Mouse (Mus musculus) frontal cortex, adult (tissue): ENCODE results near the gene Lamb3.
A peak's percentile ranks its signal among the peaks of the same experiment; 100 is the strongest.

ENCODE experiments used
- ATAC-seq: cut with Nextera tagmentation; 2 replicates; pipeline ENCODE4 v1.9.2; 2017; ENCODE audit warnings: mild to moderate bottlenecking, moderate library complexity, mixed read lengths; ENCODE audit not compliant: low TSS enrichment

Gene Lamb3

DNA sequence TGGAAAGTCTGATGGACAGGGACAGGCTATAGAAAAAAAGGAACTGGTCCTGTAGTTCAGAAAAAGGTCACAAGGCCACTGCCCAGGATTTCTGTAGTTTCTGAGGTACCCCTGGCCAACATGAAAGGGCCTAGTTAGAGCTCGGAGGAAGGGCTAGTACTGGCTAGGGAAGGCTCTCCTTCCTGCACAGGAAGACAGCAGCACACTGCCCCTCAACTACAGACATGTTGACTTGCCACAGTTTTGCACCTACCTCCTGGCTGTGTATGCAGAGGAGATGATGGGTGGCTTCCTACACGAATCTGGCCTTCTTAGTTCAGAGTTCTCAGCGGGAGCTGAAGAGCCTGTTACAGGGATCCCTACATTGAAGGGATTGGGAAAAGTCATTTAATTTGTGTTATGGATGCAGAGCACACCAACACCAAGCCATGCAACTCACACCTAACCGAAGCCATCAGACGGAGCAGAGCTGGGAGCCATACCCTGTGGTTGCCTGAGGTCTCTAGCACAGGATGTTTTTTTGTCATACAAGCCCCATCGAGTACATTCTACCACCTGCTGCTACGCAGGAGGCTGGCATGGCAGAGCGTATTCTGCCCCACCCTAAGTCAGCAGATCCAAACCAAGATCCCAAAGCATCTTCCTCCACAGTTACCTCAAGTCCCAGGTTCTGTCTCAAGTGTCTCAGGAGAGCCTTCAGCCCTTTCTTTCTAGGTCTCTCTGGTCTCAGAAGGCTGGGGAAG, 6.7 kb upstream of the Lamb3 start:
- ATAC-seq, result no peak

DNA sequence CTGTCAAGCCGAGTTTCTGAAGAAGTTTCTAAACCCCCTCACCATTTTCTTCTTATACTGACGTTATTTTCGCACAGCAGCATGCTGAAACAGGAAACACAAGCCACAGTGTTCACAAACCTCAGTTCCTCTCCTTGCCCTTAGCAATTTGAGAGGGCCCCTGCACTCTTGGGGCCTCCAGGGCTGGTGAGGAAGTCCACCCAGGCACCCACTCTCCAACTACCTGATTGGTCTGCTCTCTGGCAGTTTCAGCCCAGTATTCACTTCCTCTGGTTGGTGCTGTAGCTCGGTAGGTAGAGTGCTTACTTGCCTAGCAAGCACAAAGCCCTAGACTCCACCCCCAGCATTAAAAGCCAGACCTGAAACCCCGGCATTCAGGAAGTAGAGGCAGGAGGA, 6.1 kb upstream of the Lamb3 start, which contains the start of gene Traf3ip3:
Gene Traf3ip3 (minus strand): TSS at position 321 of the 396 bp plus-strand sequence.
- 0 out of 2 replicates have a peak, but pooled peaks have one; percentile 23 for ATAC-seq

DNA sequence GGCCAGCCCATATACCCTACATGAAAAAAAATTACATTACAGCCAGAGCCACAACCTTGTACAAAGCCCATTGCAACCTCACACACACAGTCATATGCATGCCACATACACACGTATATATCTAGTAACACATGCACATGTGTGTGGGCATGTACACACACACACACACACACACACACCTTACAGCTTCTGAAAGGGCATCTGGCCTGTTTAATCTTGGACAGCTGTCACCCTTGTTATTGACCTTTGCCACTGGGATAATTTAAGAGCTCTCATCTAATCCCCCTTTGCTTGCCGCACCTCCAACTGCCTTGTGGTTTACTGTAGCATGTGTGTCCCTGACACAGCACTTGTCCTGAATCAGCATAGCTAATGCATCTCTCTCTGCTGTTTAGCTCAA, 3.7 kb upstream of the Lamb3 start:
- ATAC-seq, result no peak

DNA sequence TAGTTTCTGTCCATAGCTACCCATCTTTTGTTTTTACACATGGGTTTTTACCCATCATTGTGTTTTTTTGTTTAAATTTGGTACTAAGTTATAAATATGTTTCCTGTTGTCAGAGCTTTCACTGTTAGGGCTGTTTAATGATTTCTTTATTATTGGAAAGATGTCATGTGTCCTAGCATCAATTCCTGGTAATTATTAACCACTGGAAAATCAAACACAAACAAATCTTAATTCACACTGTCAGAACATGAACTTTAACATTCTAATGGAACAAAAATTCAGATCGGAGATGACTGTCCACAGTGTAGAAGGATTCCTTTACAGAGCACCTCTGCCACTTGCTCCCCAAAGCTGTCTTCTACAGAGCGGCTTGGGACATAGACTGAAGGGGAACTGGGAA, 2.1 kb upstream of the Lamb3 start:
- no peak for ATAC-seq

DNA sequence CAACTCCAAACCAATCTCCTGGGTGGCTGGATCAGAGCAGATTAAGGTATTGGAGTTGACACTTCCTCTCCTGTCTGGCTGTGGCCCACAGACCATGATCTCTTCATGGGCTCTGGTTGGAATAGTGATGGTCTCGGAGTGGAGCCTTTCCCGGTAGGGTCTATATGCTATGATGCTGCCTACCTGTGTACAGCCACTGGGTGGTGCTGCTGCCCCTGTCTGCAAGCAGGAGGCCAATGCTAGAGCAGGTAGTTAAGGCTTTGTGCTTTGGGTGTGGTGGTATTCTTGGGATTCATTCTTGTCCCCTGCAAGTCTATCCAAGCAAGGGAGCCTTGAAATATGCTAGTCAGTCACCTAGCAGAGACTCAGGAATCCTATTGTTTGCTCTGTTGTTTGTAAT, 679 bp downstream of the Lamb3 start:
- ATAC-seq, result peak; percentile 97

DNA sequence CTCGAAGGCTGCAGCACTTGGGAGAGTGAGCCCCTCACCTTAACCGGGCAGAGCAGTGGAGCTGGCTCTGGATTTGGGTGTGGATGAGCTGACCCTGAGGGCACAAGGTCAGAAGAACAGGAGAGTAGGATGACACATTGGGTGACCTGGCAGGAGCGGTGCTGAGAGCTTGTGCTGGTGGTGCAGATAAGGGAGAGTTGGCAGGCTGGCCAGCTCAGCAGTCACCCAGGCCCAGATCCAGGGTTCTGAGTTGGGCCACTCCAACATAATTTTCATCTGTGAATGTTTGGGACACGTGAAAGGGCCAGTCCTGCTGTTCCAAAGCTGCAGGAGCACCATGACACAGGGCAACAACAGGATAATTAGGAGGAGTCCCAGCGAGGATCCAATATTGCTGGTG, 3.9 kb downstream of the Lamb3 start:
- no peak for ATAC-seq

DNA sequence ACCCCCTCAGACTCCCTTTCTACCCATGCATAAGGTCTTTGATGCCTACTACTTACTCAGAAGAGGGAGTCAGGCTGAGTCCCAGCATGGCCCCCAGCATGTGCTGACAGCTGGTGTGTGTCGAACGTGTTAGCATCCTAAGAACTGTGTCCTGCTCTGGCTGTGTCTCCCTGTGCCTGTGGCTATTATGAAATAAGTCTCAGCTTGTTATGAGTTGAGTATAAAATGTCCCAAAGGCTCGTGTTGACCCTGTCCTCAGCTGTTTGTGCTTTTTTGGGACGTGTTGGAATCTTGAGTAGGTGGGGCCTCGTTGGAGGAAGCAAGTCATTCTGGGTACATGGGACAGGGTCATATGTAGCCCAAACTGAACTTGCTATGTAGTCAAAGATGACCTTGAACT, 6.6 kb downstream of the Lamb3 start:
- ATAC-seq, result no peak

DNA sequence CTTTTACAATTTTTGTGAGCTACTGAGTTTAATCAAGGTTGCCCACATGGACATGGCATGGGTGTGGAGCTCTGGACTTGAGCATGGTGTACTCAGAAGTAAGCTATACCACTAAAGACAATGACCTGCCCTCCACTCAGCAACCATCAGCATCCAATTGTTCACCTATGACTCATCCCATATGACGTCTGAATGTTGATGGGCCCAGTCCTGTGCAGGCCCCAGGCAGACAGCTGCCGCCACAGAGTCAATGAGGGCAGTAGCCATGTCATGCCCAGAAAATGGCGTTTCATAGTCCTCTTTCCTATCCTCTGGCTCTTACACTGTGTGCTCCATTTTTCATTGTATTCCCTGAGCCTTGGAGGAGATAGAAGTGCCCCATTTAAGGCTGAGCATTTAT, 8.5 kb downstream of the Lamb3 start:
- no peak for ATAC-seq

DNA sequence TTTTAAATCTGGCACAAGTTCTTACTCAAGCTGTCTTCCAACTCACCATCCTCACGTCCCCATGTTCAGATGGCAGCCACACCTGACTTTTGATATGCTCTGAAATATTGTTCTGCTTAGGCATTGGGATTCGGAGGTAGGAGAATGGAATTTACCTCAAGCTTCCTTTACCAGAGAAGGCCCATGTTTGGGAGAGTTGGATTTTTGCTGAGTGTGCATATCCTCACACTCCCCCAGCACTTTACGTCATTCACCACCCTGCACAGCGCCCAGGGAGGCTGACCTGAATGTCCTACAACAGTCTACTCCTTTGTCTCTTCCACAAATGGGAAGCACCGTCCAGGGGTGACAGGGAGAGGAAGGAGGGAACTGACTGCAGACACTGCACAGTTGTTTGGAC, 12.9 kb downstream of the Lamb3 start:
- ATAC-seq, result no peak

DNA sequence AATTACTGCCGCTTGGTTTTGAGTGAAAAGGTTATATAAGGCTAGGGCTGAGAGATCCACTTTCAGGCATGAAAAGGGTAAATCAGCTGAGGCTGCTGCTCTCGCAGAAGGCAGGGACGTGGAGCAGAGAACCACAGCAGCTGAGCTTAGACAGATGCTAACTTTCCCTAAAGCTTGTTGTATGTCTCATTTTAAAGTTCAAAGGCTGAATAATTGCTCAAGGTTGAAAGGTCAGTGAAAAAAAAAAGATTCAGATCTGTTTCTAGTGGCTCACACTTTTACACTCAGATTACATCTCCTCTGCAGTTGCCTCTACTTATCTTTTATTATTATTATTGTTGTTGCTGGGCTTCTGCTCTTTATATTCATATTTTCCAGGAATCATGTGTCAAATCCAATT, 18.0 kb downstream of the Lamb3 start:
- ATAC-seq, result no peak

DNA sequence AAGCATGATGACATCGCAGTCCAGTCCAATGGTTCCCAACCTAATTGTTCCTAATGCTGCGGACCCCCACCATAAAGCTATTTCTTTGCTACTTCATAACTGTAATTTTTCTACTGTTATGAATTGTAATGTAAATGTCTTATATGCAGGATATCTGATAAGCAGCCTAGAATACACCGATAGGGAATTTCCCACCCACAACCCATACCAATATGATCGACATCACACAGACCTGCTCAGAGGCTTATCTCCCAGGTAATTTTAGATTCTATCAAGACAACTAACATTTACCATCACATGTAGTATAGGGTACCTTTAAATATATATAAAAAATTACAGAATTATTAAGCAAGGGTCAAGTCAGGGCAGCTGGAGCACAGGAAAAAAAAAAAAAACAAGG, 18.6 kb downstream of the Lamb3 start:
- no peak for ATAC-seq

DNA sequence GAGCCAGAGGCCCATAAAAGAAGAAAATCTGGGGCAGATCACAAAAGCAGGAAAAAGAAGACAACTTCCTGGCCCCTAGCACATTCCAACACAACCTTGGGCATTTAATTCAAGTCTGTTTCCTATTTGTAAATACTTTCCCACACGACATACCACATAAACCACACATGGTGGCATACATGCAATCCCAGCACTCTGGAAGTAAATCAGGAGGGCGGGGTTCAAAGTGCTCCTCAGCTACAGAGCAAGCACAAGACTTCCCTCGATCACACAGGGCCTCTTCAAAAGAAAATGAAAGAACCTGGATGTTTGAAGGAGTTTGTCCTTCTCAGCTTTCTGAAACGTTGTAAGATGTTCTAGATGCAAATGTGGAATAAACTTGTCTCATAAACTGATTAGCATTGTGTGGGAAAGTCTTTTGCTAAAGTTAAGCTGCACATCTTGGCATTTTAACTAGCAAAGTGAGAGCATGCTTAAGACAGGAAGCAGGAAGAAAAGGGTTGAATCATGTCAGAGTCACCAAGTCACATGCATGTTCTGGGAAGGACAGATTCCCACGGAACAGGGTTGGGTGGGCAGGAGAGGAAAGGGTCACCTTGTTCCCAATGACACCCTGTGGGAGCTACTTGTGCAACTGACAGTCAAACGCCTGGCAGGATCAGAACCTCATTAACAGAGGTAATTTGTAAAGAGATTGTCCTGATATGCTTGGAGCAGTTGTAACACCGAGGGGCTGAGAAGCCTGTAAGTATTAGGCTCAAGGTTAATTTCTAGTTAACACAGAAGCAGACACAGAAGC, 19.4 kb downstream of the Lamb3 start:
- ATAC-seq, result peak; percentile 73

DNA sequence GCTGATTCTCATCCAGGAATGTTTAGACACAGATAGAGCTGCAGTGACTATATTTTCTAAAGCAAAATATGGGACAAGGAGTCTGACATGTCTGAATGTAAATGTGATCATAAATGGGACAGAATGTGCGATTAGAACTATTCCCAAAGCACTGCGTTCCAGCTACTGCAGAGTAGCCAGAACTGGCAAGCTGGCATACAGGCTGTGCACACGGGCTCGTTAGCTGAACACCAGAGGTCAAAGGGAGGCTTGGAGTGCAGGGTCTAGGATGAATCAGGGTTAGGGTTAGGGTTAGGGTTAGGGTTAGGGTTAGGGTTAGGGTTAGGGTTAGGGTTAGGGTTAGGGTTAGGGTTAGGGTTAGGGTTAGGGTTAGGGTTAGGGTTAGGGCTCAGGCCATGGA, 20.0 kb downstream of the Lamb3 start:
- ATAC-seq, result peak; percentile 48; the same call in 1 of the 2 replicates

DNA sequence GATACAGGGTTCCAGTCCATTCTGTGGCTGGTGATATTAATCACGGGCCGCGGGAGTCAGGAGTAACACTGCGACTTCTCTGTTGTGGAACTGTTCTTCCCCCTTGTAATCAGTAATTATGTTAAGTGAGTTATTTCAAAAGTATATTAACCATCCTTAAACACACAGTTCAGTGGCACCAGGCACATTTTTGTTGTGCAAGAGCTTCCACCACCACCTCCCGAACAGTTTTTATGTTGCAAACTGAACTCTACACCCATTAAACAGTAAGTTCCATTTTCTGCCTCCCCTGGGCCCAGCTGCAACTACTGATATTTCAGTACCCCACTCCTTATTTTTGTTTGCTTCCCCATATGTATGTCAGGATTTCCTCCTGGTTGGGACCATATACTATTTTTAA, 22.1 kb downstream of the Lamb3 start:
- ATAC-seq, result no peak

DNA sequence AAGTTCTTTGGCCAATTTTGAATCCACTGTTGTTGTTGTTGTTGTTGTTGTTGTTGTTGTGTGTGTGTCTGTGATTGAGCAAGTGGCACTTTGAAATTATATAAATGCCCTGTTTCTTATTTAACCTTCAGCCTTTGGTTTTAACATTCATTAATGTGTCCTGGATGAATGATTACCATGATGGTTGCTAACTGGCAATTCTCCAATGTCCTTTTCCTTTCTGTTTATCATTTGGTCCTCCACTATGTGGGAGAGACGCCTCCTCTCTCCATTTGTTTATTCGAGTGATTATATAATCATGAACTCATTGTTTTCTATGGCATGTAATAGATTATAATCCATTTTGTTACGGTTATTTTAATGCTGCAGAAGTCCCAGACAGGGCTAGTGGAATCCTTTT, 23.0 kb downstream of the Lamb3 start:
- no peak for ATAC-seq

DNA sequence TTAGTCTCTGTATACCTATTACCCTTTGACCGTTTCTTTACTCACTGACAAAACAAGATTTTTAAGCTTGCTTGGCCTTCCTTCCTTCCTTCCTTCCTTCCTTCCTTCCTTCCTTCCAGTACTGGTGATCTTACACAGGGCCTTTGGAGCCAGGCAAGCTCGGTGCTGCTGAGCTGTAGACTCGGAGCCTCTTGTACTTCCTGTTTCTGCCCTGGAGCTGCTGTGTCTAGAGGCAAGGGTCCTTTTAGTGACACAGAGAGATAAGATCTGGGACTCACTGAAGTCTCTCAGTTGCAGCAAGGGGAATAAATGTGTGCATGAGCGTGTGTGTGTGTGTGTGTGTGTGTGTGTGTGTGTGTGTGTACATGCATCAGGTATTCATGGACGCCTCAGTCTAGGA, 23.4 kb downstream of the Lamb3 start:
- ATAC-seq, result no peak

DNA sequence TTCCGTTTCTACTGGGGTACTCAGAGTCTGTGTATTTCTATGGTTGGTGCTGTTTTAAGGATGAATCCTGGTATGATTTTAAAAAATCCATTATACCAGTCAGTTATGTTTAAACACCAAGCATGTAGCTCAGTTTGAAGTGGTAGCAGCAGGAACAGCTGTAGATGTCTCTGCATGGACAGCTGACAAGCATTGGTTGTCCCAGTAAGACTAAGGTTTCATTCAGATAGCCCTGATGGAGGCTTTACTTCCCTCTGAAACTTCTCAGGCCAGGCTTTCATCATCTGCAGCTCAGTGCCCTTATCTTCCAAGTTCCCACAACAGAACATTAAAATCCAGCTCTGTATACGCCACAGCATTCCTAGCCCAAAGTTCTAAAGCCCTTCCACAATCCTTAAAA, 25.2 kb downstream of the Lamb3 start:
- ATAC-seq, result no peak

DNA sequence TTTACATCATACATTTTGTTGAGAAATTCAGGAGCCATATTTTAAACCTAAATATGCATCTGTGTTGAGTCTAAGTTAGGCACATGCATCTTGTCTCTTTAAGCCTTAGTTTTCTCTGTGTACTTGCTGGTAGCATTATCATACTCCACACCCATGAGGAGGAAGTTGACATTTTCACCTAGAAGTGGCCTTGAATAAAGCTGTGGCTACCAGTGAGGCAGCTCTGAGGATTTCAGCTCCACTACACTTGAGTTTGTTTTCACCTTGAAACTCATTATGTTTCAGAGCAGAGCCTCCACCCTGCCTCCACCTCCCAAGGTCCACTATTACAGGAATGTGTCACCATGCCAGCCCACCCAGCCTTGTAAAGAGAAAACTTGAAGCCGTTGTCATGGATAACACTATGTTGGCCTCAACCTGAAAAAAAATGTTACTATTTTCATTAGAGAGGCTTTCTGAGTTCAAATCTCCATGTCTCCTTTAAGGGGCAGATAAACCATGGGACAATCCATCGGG, 26.7 kb downstream of the Lamb3 start:
- no peak for ATAC-seq

DNA sequence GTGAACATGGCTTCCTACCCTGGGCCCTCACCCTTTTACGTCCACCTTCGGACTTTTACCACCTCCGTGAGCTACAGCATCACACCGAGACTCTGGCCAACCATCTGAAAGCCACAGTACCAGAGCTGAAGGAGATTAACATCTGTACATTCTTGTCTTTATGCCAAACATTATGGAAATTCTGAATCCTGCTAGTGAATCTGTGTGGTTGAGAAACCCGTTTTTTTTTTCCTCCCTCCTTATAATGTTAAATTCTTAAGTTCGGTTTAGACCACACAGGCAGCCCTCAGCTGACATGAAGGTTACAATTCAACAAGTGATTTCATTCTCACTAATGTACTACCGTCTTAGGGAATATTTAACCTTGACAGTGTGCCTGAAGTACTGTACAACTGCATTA, 27.4 kb downstream of the Lamb3 start:
- no peak for ATAC-seq

DNA sequence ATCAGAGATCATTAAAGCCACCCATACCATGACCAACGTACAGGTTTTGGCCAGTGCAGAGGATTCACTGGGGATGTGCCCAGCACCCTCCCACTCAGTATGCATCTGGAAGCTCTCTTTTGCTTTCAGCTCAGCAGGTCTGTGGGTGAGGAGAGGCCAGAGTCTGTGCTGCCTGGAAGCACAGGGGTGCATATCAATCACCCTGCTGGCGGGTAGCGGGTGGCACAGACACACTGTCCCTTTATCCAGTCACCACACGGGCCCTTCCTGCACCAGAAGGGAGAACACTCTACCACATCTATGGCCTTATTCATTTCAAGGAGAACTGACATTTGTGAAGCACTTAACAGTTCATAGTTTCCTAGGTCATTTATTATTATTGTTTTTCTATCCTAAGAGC, 30.9 kb downstream of the Lamb3 start:
- 0 out of 2 replicates have a peak, but pooled peaks have one; percentile 18 for ATAC-seq

DNA sequence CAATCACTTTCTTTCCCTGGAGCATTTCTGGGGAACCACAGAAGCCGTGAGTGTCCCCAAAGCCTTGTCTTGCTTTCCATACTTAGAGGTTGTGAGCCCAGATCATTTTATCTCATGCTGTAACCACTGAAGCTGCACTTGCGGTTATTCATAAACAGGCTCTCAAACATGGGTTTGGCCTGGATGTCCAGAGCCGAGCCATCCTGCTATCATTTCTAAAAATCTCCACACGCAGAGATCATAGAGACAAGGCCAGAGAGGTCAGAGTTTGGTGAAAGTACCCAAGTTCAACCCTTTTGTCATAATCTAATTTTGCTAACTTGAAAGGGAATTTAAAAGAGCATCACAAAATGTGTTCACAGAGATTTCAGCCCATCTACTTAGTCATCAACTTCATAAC, 33.9 kb downstream of the Lamb3 start:
- ATAC-seq, result no peak

DNA sequence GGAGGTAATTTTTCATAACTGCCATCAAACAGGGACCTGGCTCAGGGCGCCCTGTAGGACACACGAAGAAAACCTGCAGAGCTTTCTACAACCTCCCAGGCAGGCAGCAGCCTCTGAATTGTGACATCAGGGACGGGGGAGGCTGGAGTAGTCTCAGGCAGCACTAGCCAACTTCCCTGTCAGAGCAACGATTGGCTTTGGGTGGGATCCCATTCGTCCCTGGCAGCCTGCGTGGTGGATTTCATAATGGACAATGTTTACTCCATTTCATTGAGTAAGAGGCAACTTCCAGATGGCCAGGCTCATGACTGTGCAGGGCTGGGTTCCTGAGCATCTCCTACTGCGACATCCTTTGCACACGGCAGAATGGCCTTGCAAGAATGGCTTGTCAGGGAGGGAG, 34.7 kb downstream of the Lamb3 start:
- peak; percentile 97 for ATAC-seq

DNA sequence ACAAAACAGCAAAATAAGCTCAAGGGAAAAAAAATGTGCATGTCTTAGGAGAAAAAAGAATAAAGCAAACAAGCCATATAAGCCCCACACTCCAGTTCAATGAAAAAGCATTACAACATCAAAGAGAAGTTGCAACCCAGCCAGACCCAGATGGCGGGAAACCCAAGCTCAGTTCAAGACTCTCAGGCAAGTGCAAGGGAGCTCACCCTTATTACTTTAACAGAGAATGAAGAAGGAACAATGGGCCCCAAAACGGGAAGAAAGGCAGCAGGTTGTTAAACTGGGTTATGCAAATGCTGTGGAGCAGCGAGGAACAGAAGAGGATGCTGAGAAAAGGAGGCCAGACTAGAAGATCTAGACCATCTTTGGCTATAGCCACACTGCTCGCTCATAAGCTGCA, 35.4 kb downstream of the Lamb3 start:
- ATAC-seq, result no peak
